Mouse (Mus musculus): ENCODE data around the gene Rad51d.

- TF ChIP-seq CTCF (IDR thresholded peaks at IDR 0.05; ENCODE audit: low read depth): no peak
- no peak for TF ChIP-seq EP300 (optimal IDR thresholded peaks at IDR 0.05)
Observed at GRCm38 (mm10) chr11:82910679-82911389, 20.4 kb upstream of the Rad51d start.
